Mouse (Mus musculus): ENCODE results near the gene Ttc9c.

Gene Ttc9c

GRCm38 (mm10) chr19:8774086-8774835, 44.9 kb downstream of the Ttc9c start, which contains the start of gene Tmem179b:
Tmem179b (minus strand) TSS chr19:8774467.
- DNase-seq (ENCODE audit: low spot score): peak; percentile 94

GRCm38 (mm10) chr19:8773409-8773808, 45.7 kb downstream of the Ttc9c start:
- DNase-seq (ENCODE audit: low spot score): no peak

- no peak for DNase-seq (ENCODE audit: low spot score)
These were observed 46.1 kb downstream of the Ttc9c start for GRCm38 (mm10) chr19:8772996-8773395.

GRCm38 (mm10) chr19:8770567-8771270, 48.4 kb downstream of the Ttc9c start, which contains the start of gene Tmem223:
Tmem223 (plus strand) TSS chr19:8770996.
- DNase-seq (ENCODE audit: low spot score): peak; percentile 66

- no peak for DNase-seq (ENCODE audit: low spot score)
These were observed 53.6 kb downstream of the Ttc9c start for GRCm38 (mm10) chr19:8765562-8765961.

- DNase-seq (ENCODE audit: low spot score): no peak
These were observed 55.9 kb downstream of the Ttc9c start for GRCm38 (mm10) chr19:8763276-8763675.

GRCm38 (mm10) chr19:8760757-8761156, 58.4 kb downstream of the Ttc9c start:
- no peak for DNase-seq (ENCODE audit: low spot score)

Measured in left cerebral cortex, adult 11 months (tissue).